Comparison of ENCODE assay signal across 19 mouse cellular contexts in the genomic region with DNA sequence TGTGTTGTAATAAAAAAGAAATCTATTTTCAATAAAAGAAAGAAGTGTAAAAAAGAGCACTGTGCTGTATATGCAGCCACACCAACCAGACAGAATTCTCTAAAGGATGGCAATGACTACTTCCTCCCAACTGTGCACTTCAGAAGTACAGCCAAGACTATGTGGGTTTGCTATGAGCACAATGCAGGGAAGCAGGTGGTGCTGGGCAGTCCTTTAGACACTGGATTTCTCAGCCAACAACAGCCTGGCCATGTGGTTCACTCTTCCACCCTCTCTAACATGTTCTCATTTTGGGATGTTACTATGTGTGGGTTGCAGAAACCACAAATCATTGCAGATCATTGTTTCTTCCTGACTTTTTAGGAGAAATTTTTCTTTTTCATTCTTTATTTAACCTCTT.
A peak's percentile ranks its signal among the peaks of the same experiment; 100 is the strongest.
DNase-seq lines count a peak whose midpoint lies in the region; ATAC-seq and TF ChIP-seq lines count a peak whose summit lies in the region.
"Had no signal": no experiment of that assay in that cellular context is flagged by ENCODE, and none has a peak within 500 bp of the region (broad histone marks: within the 10 kb centered on the region; RNA-seq: fewer than 3 reads in every experiment).

No protein-coding gene starts in this region.

- H3K4me3 ChIP-seq in layer of hippocampus, adult 2 months: no peak overlapping the region
- H3K4me3 ChIP-seq in kidney, embryonic 16.5 days (ENCODE audit: low read length): no peak overlapping the region
- H3K4me3 ChIP-seq in heart, embryonic 12.5 days: no peak overlapping the region
- H3K4me3 ChIP-seq: heart, embryonic 10.5 days; kidney, embryonic 15.5 days; midbrain, embryonic 13.5 days; myocyte had no signal

- ATAC-seq in kidney, embryonic 16.5 days (ENCODE audit: low FRiP score, low TSS enrichment): no peak
- ATAC-seq in heart, embryonic 12.5 days (ENCODE audit: insufficient number of reproducible peaks, low FRiP score): no peak
- ATAC-seq: CD4-positive, CD25-positive, alpha-beta regulatory T cell, adult 4 months; forebrain, embryonic 16.5 days; midbrain, embryonic 13.5 days had no signal

- no peaks in the 10 kb centered on the region for H3K36me3 ChIP-seq in kidney, embryonic 16.5 days (ENCODE audit: insufficient read depth, low read length)
- H3K36me3 ChIP-seq in heart, embryonic 12.5 days: no peaks in the 10 kb centered on the region
- H3K36me3 ChIP-seq: heart, embryonic 10.5 days; kidney, embryonic 15.5 days; midbrain, embryonic 13.5 days had no signal

- H3K9me3 ChIP-seq in kidney, embryonic 16.5 days (ENCODE audit: low read length): no peaks in the 10 kb centered on the region
- no peaks in the 10 kb centered on the region for H3K9me3 ChIP-seq in heart, embryonic 12.5 days (replicated peaks)
- H3K9me3 ChIP-seq: heart, embryonic 10.5 days; kidney, embryonic 15.5 days; midbrain, embryonic 13.5 days had no signal

- TF ChIP-seq CTCF in layer of hippocampus, adult 2 months (conservative IDR thresholded peaks at IDR 0.05): no peak

- H3K4me1 ChIP-seq in kidney, embryonic 16.5 days (ENCODE audit: insufficient read depth, low read length): no peaks in the 10 kb centered on the region
- no peaks in the 10 kb centered on the region for H3K4me1 ChIP-seq in heart, embryonic 12.5 days (replicated peaks)
- H3K4me1 ChIP-seq: heart, embryonic 10.5 days; kidney, embryonic 15.5 days; midbrain, embryonic 13.5 days had no signal

- H3K4me2 ChIP-seq in kidney, embryonic 16.5 days (replicated peaks; ENCODE audit: low read depth, low read length): no peak overlapping the region
- H3K4me2 ChIP-seq in heart, embryonic 12.5 days: no peak overlapping the region
- H3K4me2 ChIP-seq: kidney, embryonic 15.5 days; lung, embryonic 14.5 days; midbrain, embryonic 13.5 days had no signal

- no peaks in the 10 kb centered on the region for H3K27me3 ChIP-seq in kidney, embryonic 16.5 days (ENCODE audit: insufficient read depth, low read length)
- H3K27me3 ChIP-seq in heart, embryonic 12.5 days (replicated peaks): no peaks in the 10 kb centered on the region
- H3K27me3 ChIP-seq: kidney, embryonic 15.5 days; midbrain, embryonic 13.5 days had no signal

- intact Hi-C loops in left cerebral cortex, postnatal 14 days (cut with DNase I): no loop called here

- H3K9ac ChIP-seq in kidney, embryonic 16.5 days (replicated peaks; ENCODE audit: low read length): no peak overlapping the region
- no peak overlapping the region for H3K9ac ChIP-seq in heart, embryonic 12.5 days
- H3K9ac ChIP-seq: kidney, embryonic 15.5 days; lung, embryonic 14.5 days; midbrain, embryonic 13.5 days had no signal

- peak; percentile 53 to 60 for DNase-seq in right cerebral cortex, adult 2 months (ENCODE audit: low spot score in 2 of 2)
- DNase-seq in right cerebral cortex, postnatal 14 days: no peak
- DNase-seq in layer of hippocampus, adult 2 months (ENCODE audit: low spot score in 2 of 2): peak; percentile 12 to 37
- peak; percentile 3 to 30 for DNase-seq in left cerebral cortex, postnatal 14 days (ENCODE audit: low spot score in 2 of 2)
- no peak for DNase-seq in thymus, postnatal 36 days
- DNase-seq: adrenal gland, postnatal 14 days; gastrocnemius, postnatal 25 days; liver; lung, embryonic 14.5 days; thymus, adult 18-20 months had no signal

- peak overlapping the region; percentile 18; the same call in 1 of the 2 replicates for H3K27ac ChIP-seq in layer of hippocampus, adult 2 months
- no peak overlapping the region for H3K27ac ChIP-seq in kidney, embryonic 16.5 days (ENCODE audit: low read length)
- no peak overlapping the region for H3K27ac ChIP-seq in heart, embryonic 12.5 days (ENCODE audit: poor library complexity, severe bottlenecking)
- H3K27ac ChIP-seq: heart, embryonic 10.5 days; kidney, embryonic 15.5 days; macrophage; midbrain, embryonic 13.5 days had no signal

Comparison
In these comparisons a context has a peak if more than half of its experiments do, and no peak if none do; other contexts are left out.
1. DNase-seq: peak in right cerebral cortex, adult 2 months (2 of 2), layer of hippocampus, adult 2 months (2 of 2) and left cerebral cortex, postnatal 14 days (2 of 2); none in right cerebral cortex, postnatal 14 days (single experiment) and thymus, postnatal 36 days (0 of 2).